Mouse (Mus musculus): ENCODE measurements at regions not wholly inside any gene's neighbourhood (a gene's known extent, or its start where the extent isn't known, plus 50 kb on each side); places are given as distances from the start of the nearest gene placed in this dataset.

DNA sequence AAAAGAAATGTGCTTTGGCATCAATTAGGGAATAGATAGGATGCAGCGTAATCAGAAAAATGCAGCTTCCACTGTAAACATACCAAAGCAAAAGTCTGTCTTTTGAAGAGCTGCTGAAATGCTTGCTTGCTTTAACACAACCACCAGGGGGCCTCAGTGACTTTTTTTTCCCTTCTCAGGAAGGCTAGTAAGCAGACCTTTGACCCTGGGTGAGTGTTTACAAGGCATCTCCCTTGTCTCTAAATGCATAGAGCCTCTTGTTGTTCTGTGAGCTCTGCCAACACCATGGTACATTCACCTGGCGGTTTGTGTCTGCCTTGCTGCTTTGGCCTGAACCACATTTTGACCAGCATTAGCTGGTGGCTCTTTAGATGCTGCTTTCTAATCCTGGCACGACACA, 191.9 kb upstream of the C9orf72 start:
- DNase-seq, result peak; percentile 25 to 44

DNA sequence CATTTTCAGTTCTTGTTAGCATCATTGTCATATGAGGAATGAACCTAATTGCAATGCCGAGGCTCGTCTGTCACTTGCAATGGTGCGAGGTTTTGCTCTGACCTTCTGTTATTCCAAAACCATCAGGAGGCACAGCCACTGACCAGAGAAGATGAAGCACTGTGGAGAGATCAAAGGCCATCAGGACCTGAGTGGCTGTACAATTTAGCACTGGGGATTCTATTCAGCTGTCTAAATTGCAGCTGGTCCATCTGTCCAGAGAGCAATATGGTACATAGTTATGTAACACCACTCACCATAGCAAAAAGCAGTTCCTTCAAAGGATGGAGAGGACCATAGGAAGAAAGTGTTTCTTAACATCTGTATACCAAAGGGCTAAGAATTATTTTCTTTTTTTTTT, 187.5 kb upstream of the C9orf72 start:
- no peak for DNase-seq

DNA sequence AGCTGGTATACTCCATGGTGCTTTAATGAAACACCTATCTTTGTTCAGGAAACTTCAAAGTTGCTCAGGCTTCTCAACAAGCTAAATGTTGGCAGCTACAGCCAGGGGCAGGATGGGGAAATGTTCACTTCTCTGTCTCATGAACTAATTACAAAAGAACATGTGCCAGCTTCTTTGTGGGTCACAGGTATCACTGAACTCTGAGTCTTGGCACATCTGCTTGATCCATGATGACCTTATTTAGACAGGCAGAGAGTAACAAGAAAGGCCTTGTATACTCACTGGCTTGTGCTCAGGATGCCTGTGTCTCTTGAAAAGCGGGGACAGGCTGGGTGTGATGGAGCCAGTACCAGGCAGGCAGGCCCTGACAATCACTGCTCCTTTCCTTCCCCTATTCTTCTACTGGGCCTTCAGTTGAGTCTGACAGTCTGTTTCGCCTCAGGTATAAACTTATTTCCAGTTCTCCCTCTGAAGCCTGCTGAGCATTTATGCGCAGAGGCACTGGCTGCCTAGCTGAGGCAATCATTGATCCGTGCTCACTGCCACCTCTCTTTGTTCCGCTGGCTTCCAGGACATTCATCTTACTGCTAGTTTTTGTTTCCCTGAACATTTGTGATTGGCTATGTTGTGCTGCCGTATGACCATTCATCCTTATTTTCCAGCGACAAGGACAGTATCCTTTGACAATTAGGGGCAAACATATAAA, 179.5 kb upstream of the C9orf72 start:
- no peak for DNase-seq

DNA sequence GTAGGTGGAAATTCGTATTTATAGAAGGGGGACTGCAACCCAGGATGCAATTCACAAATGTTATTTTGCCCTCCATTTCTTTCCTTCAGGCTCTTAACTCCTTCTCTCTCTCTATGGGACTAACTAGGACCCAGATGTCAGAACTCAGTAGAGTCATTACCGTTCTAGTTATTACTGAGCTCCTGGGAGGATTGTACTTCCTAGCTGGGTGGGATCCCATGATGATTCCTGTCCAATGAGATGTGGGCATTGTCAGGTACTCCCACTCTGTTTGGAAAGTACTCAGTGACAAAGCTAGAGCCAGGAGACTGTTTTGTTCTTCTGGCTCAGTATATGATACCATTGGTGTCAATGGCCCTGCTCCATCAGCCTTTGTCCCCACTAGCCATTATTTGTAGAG, 178.1 kb upstream of the C9orf72 start:
- DNase-seq, result no peak

DNA sequence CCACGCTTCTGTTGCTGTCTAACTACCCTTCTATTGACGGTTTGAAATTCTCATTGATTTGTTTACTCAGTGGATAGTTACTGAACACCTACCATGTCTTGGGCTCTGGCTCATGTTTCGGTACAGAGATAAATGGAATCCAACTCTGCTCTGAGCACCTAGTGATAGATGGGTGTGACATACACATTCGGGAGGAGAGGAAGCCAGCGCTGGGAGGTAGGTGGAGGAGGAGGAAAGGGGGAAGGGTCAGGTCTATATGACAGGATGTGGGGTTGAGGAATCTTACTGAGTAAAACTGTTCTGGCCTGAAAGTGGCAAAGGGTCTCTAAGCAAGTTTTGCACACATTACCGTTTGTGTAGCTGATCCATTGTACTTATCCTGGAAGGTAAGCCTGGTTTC, 177.6 kb upstream of the C9orf72 start:
- no peak for DNase-seq

DNA sequence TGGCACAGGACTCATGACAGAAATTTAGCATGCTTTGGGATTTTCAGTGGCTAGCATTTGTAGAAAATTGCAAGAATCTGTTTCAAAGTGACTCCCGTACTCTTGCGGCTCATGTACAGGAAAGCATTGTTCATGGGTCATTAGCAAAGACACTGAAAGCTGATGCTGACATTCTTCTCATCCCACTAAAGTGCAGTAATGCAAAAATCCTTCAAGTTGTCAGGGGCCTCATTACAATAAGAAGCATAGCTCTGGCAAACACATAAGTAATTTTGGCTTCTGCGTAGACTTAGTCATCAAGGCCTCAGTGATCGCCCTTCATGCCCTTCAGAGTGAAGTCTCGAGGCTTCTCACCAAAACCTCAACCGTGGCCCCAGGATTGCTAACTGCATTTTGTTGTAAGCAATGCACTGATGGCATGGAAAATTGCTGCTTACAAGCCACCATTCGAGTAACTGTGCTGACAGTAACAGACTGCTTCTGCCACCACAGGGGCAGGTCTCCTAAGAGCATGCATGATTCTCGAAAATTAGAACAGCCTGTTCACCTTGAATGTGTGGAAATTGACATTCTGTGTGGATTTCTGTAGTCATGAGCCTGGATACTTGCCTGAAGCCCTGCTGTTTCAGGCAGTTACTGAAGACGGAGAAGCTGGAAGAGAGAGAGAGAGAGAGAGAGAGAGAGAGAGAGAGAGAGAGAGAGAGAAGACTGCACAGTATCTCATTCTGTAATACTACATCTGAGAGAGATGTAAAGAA, 176.6 kb upstream of the C9orf72 start:
- no peak for DNase-seq

DNA sequence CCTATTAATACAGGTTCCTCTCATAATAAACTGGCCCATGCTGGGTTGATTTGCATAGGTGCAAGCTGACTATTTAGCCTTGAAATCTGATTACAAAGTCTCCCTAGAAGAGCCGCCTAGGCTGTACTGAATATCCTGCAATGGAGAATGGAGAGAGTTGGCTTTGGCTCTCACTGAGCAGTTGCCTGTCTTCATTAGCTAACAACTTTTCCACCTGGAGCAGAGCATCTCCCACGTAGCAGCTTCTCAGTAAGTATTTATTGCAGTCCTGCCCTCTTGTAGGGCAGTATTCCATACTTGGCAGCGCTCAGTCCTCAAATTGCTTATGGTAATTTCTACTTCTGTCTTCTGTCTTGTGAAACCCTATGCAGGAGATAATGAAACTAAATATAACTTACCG, 175.8 kb upstream of the C9orf72 start:
- no peak for DNase-seq

DNA sequence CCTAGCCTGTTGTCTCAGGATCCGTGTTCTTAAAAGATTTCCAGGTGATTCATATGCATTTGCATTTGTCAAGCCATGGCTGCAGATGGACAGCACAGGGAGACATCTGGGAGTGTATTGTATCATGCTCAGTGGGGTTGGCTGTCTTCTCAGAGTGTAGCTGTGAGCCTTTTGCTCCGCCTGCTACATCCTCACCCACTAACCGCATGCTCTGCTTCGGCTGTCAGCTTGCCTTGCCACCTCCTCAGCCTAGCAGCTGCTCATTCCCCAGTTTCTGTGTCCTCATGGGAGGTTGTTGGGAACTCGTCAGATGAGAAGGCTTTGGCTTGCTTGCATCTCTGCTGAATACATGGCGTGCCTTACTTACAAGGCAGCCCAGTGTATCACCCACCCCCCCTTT, 174.5 kb upstream of the C9orf72 start:
- DNase-seq, result no peak

DNA sequence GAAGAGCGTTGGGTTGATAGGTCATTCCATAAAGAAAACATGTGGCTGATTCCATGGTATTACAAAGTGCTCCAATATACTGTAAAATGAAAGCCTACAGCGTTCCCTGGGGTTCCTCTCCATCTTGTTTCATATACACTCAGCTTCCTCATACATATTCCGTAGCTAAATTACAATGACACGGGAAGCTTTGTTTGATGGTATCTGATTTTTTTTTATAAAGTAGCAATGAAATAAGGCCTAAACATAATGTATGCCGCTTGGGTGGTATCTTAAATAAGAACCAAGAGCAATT, 169.6 kb upstream of the C9orf72 start:
- DNase-seq, result no peak

DNA sequence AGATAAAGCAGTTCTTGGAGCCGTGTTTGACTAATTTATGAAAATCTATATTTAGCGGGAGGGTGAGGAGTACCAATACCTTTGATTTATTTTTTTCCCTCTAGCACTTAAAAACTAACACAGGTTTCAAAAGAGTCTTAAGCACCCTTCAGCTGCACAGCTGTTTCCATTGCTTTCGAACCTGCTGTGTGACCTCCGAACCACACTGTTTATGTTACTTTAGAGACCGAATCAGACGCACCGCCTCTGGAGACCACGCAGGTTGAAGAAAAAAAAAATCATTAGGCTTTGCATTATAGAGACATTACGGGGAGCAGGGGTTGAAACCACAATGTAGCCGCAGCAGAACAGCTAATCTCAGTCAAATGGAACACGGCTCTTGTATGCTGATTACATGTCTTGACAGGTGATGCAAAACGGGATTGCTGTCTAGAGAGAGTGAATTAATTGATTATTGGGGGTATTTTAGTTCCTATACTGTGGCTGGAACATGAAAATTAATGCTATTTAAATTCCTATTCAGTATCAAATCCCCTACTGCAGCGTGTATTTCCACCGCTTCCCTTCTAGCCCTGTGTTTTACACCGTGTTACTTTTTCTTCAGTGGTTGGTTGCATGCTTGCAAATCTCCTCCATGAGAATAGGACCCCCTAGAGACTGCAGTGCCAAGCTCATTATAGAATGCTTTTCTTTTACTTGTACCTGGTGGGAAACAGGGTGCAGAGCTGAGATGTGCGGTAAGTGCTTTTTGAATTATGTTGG, 169.0 kb upstream of the C9orf72 start:
- no peak for DNase-seq

DNA sequence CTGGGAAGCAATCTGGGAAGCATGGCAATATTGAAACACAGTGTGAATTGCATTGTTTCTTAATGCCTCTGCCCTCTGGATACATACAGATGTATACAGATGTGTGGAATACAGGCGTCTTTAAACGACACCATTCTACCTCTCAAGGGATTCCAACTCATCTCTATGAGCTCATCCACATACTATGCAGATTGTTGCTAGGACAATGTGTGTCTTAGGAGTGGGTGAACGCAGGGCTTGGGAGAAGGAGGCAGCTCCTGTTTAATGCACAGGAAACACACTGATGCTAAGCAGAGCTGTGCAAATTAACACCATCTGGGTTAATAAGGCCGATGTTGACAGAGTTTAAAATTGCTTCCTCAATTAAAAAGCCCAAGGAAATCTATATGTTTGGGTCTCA, 149.8 kb upstream of the C9orf72 start:
- DNase-seq, result no peak

DNA sequence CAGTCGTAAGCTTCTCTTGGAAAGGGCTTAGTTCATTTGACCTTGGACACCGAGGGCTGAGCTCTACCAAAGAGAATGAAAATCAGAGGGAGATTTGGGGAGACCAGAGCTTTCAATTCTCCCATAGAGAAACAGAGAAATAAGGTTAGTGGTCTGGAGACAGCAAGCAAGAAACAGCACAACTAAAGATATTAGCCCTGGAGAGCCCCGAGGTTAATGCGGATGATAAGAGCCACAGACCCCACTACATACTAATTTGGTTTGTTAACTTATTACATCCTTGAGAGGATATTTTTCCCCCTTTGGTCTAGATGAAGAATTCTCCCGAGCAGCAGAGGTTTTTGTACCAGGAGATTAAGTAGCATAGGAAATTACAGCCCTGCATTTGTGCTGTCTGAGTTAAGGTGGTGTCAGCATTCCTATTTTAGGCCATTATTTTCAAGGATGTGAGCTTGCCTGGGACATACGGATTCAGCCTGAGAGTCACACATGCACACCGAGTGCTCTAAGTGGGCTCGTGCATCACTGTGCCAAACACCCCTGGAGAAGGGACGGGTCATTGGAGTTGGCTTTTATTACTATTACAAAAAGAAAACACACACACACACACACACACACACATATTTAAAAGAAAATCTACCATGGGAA, 147.4 kb upstream of the C9orf72 start:
- no peak for DNase-seq

DNA sequence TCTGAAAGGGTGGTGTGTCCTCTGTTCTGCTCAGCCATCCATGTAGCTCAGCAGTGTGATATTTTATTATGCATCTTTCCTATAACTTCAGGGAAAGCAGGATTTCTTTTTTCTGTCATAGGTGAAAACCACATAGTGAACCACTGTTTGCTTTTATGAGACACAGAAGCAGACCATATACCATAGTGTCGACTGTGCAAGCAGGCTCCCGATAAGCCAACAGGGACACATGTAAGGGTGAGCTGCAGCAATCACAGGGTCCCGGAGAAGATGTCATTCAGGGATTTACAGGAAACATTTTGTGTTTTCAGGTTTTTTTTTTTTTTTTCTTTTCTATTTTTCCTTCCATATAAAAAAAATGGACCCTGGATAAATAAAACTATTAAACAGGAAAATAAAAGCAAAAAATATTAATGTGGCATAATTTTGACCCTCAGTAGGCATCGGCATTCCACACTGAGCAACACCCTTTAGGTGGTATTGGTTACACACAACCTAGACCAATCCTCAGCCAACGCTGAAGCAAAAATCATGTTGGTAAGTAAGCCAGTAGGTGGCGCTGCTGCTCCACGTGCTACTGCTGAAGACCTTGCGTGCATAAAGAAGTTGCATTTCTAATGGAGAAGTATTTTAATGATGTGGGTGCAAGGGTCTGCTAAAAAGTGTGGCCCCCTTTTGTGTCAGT, 146.7 kb upstream of the C9orf72 start:
- peak; percentile 19 to 65 for DNase-seq

DNA sequence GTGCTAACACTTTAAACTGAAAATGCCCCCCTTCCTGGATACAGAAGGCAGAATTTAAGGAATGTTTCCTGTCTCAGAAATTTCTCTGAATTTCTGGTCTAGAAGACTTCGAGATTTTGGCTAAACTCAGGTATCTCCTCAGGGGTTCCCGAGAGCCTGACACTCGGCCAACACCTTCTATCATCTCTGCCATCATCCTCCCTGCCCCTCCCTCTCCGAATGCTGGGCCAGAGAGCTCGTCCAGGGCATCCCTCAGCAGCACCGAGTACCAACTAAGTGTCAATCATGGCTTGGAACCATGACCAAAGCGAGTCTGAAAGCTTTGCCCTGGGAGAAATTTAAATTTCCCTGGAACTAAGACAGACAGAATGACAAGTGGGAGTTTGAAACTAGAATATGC, 138.2 kb upstream of the C9orf72 start:
- no peak for DNase-seq

DNA sequence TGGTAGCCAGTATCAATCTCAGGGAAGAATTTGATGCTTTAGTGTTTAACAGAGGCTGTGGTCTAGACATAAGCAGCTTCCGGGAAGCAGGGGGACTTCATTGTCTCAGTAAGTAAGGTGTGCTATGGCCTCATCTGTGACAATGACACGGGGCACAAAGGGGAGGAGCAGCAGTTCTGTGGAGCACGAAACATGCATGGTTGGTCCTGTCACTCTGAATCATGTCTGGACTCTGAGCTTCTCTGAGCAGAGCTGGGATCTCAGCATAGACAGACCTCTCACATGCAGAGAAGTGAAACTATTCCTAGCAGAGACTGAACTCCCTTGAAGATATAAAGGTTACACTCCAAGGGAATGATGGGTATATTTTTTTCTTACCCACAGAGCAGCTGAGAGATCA, 136.2 kb upstream of the C9orf72 start:
- DNase-seq, result no peak

DNA sequence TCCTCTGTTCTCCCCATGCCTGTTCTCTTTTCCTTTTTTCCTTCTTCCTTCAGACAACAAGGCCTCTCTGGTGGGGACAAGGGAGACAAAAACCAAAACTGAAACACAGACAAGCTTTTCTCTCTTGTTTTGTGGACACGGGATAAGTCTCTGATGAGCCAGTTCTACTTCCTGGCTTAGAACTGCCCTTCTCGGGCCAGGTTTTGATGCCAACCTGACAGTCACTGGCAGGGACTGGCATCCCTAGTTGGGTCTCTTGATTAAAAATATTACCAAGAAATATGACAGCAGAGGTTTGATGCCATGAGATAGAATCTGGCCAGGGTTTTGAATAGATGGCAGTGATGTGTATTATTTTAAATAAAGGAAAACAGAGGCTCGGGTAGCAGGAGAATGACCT, 133.4 kb upstream of the C9orf72 start:
- no peak for DNase-seq

DNA sequence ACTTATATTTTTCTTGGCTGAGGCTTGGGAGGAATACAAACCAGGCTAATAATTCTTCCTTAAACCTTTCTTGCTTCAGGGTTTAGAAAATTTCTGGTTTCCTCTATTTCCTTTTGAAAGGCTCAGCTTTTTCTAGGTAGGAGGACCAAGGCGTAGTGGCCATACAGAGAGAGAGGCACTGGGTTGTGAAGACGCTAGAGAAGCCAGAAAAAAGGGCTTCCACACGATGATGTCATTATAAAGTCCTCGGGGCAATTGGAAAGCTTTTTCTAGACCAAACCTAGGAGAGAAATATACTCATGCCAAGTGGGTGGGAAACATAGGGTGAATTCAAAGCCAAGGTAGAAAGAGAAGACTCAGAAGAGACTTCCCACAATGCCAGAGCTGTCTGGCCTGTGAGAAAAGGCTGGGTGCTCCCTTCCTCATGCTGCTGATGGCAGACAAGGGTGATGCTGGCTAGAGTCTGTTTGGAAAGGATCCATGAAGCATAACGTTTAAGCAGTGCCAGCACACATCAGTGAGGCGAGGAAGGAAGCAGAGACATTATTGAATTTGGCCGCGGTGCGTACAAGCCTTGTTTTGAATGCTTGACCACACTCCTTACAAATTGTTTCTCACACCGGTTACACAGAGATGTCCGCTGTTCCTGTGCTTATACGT, 131.1 kb upstream of the C9orf72 start:
- peak in 1 of 2 experiments; percentile 6 for DNase-seq

DNA sequence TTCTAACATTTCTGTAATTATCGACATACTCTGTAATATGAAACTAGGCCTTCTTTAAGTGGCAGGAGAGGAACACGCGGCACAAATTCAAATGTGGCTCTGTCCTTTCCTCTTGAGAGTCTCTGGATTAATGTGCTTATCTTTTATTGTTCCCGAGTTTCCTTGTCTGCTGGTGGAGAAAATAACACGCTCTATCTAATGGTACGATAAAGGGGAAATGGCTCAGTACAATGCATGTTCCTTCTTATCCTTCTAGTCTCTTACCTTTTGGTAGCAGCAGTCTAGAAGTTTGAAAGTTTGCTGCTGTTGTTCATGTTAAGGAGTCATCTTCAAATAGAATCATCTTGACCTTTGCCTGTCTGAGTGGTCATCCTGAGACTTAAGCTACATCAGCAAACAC, 130.1 kb upstream of the C9orf72 start:
- DNase-seq, result no peak

DNA sequence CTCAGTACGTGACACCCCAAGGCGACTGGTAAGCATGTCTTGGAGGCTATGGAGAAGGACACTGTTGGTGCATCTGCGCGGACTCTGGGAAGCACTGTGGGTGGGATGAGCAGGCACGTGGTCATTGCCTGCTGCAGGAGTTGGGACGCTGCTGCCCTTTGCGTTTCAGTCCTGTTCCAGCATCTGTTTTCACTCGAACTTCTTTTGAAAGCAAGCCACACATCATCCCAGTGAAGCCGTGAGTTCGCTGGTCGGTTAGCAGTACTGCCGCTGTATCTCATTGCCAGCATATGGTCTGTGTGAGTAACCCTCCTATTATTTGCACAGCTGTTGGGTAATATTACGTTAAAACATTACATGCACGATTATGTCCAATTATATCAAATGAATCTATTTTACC, 128.1 kb upstream of the C9orf72 start:
- DNase-seq, result no peak

DNA sequence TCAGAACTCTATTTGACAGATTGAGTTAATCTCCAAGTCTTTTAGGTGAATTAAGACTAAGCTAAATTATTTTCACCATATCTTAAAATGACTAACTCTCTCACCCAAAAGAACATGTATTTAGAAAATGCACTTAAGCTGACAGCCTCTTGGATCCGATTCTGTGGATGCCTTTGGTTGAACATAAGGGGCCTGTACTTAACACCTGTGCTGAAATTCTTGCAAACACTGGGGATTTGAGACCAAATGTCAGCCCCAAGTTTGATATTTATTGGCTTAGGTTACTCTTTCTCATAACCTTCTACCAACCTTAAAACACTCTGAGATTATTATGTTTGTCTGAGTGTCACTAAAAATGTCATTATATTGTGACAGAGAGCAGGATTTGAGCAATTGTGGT, 126.6 kb upstream of the C9orf72 start:
- DNase-seq, result no peak

DNA sequence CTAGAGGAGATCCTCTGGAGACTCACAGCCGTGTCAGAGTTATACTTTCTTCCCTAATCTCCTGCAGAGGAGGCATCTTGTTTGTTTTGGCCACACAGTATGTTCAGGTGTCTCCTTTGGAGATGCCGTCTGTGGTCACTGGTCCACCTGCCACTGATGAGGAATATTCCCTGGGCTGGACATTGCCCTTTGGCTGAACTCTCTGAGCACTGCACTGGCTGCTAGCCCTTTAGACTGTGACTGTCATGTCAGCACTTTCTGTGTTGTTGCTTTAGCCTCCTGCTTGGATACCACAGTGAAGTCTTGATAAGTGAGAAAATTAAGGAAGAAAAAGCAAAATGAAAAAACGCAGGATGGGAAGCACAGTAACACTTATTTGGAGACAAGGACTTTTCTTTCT, 124.5 kb upstream of the C9orf72 start:
- DNase-seq, result peak; percentile 63 to 77

DNA sequence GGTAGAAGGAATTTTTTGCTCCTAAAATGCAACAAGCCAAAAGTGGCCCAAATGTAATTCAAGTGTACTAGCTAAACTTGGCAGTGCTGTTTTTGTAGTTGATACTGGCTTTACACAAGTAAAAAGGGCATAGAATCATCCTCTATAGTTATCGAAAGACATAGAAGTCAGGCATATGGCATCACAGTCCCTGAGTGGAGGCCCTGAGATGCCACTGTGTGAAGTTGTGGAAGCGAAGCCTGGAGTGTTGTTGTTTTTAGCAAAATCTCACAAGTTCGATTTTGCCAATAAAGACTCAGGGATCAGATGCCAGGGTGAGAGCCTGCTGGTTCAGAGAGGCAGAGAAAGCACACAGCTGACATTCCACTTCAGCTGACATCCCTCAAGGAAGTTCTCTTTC, 121.6 kb upstream of the C9orf72 start:
- DNase-seq, result no peak

DNA sequence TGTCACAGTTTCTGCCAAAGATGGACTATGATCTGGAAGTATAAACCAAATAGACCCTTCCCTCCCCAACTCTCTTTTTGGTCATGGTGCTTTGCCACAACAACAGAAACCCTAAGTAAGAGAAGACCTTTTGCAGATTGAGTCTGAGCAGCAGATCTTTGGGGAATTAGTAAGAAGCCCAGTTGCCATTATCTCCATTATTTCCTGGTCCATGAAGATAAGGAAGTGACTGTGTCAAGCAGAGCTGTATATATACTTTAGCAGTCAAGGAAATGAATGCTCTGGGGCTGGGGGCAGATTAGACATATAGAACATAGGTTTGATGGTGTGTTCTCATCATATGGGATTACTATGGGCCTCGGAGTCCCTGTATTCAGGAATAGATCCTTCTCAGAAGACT, 117.8 kb upstream of the C9orf72 start:
- no peak for DNase-seq

Data from kidney, adult 8-10 months (tissue).